Mouse (Mus musculus) liver, embryonic 13.5 days (tissue): ENCODE results near the gene Ebf3. TPM values are rescaled to one million over a fixed set of nuclear protein-coding genes. Genes with fewer than 3 reads are reported as not detected.

ENCODE experiments used
- ATAC-seq: fragments of 200-750 bp; cut with Nextera tagmentation; 2 replicates; pipeline ENCODE4 v1.8.0; 2017; ENCODE audit warnings: low read depth, mild to moderate bottlenecking, moderate number of reproducible peaks, moderate library complexity
- DNase-seq: peaks from one replicate; pipeline ENCODE4 v3.0.0; 2022
- H3K27ac ChIP-seq: fragments of 300-500 bp; sonication (generic); 2 replicates; pipeline ENCODE4 v1.5.1; 2015; ENCODE audit warnings: moderate library complexity, mild to moderate bottlenecking, inconsistent platforms
- H3K27me3 ChIP-seq: fragments of 300-500 bp; sonication (generic); 2 replicates; pipeline ENCODE4 v1.6.1; 2015; ENCODE audit warnings: mild to moderate bottlenecking, inconsistent platforms
- H3K36me3 ChIP-seq: fragments of 300-500 bp; sonication (generic); 2 replicates; pipeline ENCODE4 v1.6.1; 2015; ENCODE audit warnings: mild to moderate bottlenecking, inconsistent platforms
- H3K4me1 ChIP-seq: fragments of 300-500 bp; sonication (generic); replicated peaks from 2 replicates; pipeline ENCODE4 v1.6.1; 2015; ENCODE audit warnings: inconsistent platforms
- H3K4me2 ChIP-seq: fragments of 300-500 bp; sonication (generic); 2 replicates; pipeline ENCODE4 v1.6.1; 2015; ENCODE audit warnings: inconsistent platforms, mild to moderate bottlenecking, moderate library complexity
- H3K4me3 ChIP-seq: fragments of 300-500 bp; sonication (generic); replicated peaks from 2 replicates; pipeline ENCODE4 v1.5.1; 2015; ENCODE audit warnings: mild to moderate bottlenecking, inconsistent platforms
- H3K9ac ChIP-seq: fragments of 300-500 bp; sonication (generic); 2 replicates; pipeline ENCODE4 v1.6.1; 2015; ENCODE audit warnings: mild to moderate bottlenecking, inconsistent platforms
- H3K9me3 ChIP-seq: fragments of 300-500 bp; sonication (generic); replicated peaks from 2 replicates; pipeline ENCODE4 v1.6.1; 2016; ENCODE audit warnings: inconsistent platforms
- WGBS: fragments of 180-500 bp; shearing (Covaris S2); methylation state at CpG from one replicate; pipeline ENCODE4 v1.1.7; 2015; ENCODE audit not compliant: insufficient replicate concordance; 5-methylcytosine and 5-hydroxymethylcytosine counted together
- polyA plus RNA-seq: library from polyadenylated mRNA; unstranded; fragments of >200 nt; fragmentation: Nextera tagmentation; extraction: Ambion mirVana; gene quantifications from 2 replicates; pipeline ENCODE4 v1.2.1, GENCODE M21; 2015

The Ebf3 gene
- polyA plus RNA-seq, 1 experiment from 2014 or later: 0.02 TPM

DNA sequence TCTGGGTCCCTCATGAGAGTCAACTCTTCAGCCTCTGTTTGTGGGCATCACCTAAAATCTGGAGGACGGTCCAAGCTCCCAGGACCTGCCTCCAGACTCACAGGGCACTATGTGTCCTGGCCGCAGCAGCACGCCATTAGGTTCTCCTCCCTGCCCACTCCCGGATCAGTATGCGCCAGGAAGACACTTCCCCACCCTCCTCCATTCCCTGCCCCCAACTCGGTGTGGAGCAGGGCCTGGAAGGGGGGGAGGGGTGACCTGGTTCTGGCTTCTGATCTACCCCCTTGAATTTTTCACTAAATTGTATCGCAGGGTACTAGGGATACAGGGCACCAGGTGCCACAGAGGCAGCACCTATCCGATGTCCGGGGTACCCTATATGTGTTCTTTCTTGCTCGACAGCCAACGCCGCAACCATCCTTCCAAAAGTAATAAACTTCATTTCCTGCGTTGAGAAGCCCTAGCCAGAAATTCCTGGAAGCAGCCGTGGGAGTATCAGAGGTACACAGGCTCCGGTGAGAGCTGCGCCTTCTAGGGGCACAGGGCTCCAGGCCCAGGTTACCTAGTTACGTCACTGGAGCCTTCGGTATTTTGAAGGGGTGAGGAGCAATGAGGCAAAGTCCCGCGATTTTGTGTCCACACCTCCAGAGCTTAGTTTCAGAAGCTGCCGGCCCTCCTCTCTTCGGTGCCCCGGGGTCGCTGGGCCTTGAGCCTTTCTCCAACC is 3.6 kb upstream of the Ebf3 start:
- no peak for ATAC-seq
- Histone ChIP-seq H3K4me2 (no peak overlapping the region), H3K4me3 (no peak overlapping the region), H3K9me3 (no peaks in the 10 kb centered on the region), H3K27me3 (peaks cover 100% of the 10 kb centered on the region), H3K9ac (no peak overlapping the region), H3K36me3 (no peaks in the 10 kb centered on the region), H3K4me1 (peaks cover 19% of the 10 kb centered on the region), H3K27ac (no peak overlapping the region)
- 3% methylated on average over 24 of the region's 24 CpGs for WGBS
- no peak for DNase-seq

DNA sequence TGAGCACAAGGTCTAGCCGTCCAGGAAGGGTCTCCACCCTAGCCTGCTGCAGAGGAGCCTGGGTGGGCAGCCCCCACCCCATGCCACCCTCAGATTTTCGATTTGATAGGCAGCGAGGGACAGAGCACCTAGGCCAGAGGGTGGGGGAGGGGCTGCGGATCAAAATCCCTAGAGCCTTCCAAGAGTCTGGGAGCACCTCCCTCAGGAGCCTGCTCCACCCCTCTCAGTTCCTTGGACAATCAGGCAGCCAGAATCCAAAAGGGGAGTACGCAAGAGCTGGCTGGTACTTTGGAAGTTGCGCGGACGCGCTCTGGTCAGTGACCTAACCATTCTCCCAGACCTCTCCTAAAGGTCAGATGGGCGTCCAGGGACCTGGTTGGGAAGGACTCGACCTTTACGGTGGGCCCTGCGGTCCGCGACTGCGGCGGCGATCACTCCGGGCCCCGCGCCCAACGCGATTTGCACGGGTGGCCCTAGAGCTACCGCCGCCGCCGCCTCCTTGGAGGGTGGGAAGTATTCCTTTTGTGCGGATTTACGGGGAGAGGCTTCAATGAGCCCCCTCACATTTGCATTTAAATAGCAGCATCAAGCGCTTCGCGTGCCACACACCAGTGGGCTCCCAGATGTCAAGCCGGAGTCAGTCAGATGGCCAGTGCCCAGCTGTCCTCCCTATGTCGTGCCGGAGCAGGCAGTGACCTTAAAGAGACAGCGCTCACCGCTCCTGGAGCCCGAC is 2.8 kb upstream of the Ebf3 start:
- no peaks in the 10 kb centered on the region for H3K36me3 ChIP-seq
- H3K27me3 ChIP-seq: peaks cover 100% of the 10 kb centered on the region
- peaks cover 14% of the 10 kb centered on the region for H3K4me1 ChIP-seq
- H3K27ac ChIP-seq: no peak overlapping the region
- WGBS: 2% methylated on average over 39 of the region's 39 CpGs
- H3K4me3 ChIP-seq: no peak overlapping the region
- H3K4me2 ChIP-seq: no peak overlapping the region
- no peaks in the 10 kb centered on the region for H3K9me3 ChIP-seq
- ATAC-seq (no peak), DNase-seq (no peak)
- no peak overlapping the region for H3K9ac ChIP-seq

DNA sequence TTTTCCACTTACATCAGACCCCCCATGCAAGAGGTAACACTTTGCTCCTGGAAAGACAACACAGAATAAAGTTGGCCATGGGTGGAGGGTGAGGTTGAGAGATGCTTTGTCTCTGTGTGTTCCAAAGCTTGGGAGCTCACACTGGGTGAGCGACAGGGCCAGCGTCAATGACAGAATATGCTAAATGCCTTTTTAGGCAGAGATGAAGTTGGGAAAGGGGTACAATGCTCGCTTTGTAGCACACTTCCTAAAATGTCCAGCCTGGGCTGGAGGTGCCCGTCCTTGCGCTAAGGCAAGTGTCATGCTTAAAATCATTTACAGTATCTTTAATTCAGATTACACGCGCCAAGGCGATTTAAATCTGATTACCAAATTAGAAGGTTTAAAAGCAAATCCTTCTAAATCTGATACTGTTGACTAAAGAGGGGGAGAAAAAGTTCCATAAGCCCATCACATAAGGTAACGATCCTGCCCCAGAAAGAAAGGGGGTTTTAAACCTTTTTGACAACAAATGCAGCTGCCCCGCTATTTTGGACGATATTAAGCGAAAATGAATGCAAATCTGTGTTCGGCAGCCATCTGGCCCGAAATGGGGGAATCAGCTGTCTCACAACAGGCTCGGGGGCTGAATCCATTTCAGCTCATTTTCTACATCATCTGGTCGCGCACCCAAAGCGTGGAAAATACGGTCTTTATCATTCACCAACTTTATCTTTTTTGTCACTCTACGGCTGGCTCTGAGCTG is 2.1 kb upstream of the Ebf3 start:
- peaks cover 100% of the 10 kb centered on the region for H3K27me3 ChIP-seq
- DNase-seq (no peak), ATAC-seq (no peak)
- no peak overlapping the region for H3K4me3 ChIP-seq
- no peaks in the 10 kb centered on the region for H3K36me3 ChIP-seq
- H3K27ac ChIP-seq: no peak overlapping the region
- H3K4me2 ChIP-seq: no peak overlapping the region
- peaks cover 10% of the 10 kb centered on the region for H3K4me1 ChIP-seq
- no peaks in the 10 kb centered on the region for H3K9me3 ChIP-seq
- H3K9ac ChIP-seq: no peak overlapping the region
- WGBS: 3% methylated on average over 20 of the region's 20 CpGs

DNA sequence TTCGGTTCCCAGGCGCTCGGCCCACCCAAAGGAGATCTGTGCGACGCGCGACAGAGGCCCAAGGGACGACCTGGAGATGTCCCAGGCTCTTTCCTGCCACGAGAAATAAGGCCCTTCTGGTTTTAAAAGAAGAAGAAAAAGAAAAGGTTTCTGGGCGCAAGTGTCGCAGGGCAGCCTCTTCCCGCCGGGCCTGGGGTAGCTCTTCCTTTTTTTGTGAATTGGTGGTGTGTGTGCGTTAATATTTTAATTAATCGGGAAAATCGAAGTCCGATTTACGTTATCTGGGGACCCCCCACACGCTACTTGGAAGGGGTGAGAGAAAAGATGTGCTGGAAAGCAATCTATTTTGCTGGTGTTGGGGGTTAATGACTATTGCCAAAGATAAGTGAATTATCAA is 1.3 kb upstream of the Ebf3 start:
- H3K27ac ChIP-seq: no peak overlapping the region
- H3K4me2 ChIP-seq: no peak overlapping the region
- H3K4me1 ChIP-seq: peaks cover 8% of the 10 kb centered on the region
- no peak overlapping the region for H3K9ac ChIP-seq
- ATAC-seq: no peak
- DNase-seq: no peak
- peaks cover 100% of the 10 kb centered on the region for H3K27me3 ChIP-seq
- no peak overlapping the region for H3K4me3 ChIP-seq
- no peaks in the 10 kb centered on the region for H3K9me3 ChIP-seq
- no peaks in the 10 kb centered on the region for H3K36me3 ChIP-seq
- 2% methylated on average over 19 of the region's 19 CpGs for WGBS

DNA sequence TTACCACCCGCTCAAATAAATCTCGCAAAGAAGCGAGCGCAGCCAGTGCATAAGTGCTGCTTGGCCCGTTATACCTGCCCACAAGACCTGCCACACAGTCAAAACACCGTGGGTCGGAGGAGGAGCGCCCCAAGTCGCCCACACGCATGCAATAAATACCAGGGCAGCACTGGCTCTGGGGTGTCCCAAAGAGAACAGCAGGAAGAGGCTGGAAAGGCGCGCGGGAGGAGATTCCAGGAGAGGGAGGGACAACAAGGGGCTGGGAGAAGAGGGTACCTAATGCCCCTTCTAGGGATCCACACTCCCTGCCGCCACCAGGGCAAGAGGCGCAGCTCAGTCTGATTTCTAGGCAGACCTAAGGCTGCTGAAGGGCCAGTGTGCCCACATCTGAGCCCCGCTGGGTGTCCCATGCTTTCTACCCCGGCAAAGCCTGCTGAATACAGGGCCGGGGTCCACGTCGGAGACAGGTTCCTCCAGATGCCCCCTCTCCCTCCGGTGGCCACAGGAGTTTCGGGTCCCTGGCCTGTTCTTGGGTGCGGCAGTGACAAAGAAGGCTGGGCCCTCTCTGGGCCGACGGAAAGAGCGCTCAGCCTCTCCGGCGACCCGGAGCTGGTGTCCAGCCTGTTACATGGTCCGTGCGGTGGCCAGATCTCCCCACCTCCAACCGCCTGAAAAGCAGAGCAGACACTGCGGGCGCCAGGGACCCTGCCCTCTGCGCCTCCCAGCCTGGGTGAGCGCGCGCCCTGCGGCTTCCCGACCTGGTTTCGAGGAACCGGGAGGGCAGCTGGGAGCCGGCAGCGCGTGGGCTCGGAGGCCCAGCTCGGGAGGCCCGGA is 682 bp upstream of the Ebf3 start:
- Histone ChIP-seq H3K27ac (no peak overlapping the region), H3K4me1 (peaks cover 11% of the 10 kb centered on the region), H3K4me3 (peak overlapping the region; percentile 54), H3K9ac (no peak overlapping the region), H3K9me3 (no peaks in the 10 kb centered on the region), H3K36me3 (no peaks in the 10 kb centered on the region), H3K4me2 (peak overlapping the region; percentile 72), H3K27me3 (peaks cover 100% of the 10 kb centered on the region)
- ATAC-seq: no peak; the same call in 1 of the 2 replicates
- no peak for DNase-seq
- WGBS: 2% methylated on average over 48 of the region's 48 CpGs

DNA sequence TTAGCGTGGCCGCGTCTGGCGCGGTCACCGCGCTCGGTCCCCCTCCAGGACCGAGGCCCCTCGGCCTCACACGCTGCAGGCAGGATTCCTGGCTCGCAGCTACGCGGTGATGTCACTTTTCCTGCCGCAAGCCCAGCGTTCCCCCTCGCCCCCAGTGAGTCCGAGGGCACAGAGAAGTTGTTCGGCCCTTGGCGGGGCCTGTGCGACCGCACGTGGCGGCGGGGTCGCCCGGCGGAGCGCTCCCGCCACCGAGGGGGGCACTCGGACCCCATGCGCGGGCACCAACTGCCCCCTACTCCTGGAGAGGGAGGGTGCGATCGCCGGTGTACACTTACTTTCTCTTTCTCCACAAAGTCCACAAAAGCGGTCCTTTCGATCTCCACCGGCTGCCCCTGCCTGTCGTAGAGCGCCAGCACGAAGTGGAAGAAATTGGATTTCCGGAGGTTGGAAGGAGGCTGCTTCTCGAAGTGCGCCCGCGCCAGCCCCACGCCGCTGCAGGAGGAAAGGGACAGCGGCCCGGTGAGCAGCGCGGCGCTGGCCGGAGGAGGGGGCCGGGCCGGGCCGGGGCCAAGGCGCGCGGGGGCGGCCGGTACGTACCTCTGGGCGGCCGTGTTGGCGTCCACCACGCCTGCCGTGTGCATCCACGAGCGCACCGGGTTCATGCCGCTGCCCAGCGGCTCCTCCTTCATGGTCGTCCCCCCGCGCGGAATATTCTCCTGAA is 902 bp downstream of the Ebf3 start:
- H3K4me2 ChIP-seq: peak overlapping the region; percentile 72
- peak overlapping the region; percentile 54 for H3K4me3 ChIP-seq
- no peaks in the 10 kb centered on the region for H3K36me3 ChIP-seq
- H3K27ac ChIP-seq: no peak overlapping the region
- H3K27me3 ChIP-seq: peaks cover 100% of the 10 kb centered on the region
- DNase-seq (no peak), ATAC-seq (no peak)
- no peak overlapping the region; the same call in 1 of the 2 replicates for H3K9ac ChIP-seq
- no peaks in the 10 kb centered on the region for H3K9me3 ChIP-seq
- WGBS: under 1% methylated on average over 79 of the region's 79 CpGs
- H3K4me1 ChIP-seq: peaks cover 13% of the 10 kb centered on the region

DNA sequence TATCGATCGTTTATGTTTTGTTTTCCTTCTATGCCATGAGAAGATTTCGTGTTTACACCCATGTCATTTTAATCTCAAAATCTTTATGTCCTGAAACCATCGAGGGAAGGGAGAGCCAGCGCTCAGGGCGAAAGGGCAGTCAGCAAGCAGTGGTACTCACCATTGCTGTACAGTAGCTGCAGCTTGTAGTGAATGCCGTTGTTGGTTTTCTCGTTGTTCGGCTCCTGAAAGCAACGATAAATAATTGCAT is 1.4 kb downstream of the Ebf3 start:
- Histone ChIP-seq H3K9ac (no peak overlapping the region), H3K27ac (no peak overlapping the region), H3K36me3 (no peaks in the 10 kb centered on the region), H3K9me3 (no peaks in the 10 kb centered on the region), H3K4me1 (peaks cover 13% of the 10 kb centered on the region), H3K4me2 (peak overlapping the region; percentile 72), H3K27me3 (peaks cover 100% of the 10 kb centered on the region), H3K4me3 (peak overlapping the region; percentile 54)
- DNase-seq (no peak), ATAC-seq (no peak)
- WGBS: under 1% methylated on average over 10 of the region's 10 CpGs

DNA sequence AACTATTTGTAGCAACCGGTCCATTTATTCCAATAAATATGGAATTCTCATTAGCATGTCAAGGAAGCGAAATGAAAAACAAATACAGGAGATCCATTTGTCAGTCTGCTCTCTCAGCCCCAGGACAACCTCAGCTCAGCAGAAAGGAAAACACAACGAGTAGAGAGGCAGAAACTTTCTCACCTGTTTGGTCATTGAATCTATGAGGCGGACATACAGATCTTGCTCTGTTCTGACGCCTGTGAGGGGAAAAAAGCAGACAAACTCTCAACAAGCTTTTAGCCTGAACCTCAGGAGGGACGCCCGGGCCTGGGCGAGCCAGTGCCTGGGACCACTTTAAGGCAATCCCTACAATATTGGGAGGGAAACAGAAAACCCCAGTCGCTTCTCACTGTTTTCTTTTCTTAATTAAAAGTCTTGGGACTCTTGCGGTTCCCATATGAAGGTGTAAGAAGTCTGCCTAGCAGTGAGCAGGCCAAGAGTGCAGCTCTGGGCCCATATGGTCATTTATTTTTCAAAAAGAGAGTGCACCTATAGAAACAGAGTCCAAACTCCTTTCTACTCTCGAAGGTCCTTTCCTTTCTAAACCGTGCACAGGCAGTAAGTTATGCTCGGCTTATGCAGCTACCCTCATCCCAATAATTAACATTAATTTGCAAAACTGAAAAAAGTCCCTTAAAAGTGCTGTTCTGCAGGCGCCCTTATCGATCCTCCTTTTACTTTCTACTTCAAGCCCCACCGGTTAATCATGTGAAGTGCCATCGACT is 1.9 kb downstream of the Ebf3 start:
- Histone ChIP-seq H3K4me2 (no peak overlapping the region; the same call in 1 of the 2 replicates), H3K36me3 (no peaks in the 10 kb centered on the region), H3K27ac (no peak overlapping the region), H3K4me1 (peaks cover 13% of the 10 kb centered on the region), H3K9me3 (no peaks in the 10 kb centered on the region), H3K4me3 (no peak overlapping the region), H3K9ac (no peak overlapping the region), H3K27me3 (peaks cover 99% of the 10 kb centered on the region)
- no peak for ATAC-seq
- no peak for DNase-seq
- 6% methylated on average over 17 of the region's 17 CpGs for WGBS

DNA sequence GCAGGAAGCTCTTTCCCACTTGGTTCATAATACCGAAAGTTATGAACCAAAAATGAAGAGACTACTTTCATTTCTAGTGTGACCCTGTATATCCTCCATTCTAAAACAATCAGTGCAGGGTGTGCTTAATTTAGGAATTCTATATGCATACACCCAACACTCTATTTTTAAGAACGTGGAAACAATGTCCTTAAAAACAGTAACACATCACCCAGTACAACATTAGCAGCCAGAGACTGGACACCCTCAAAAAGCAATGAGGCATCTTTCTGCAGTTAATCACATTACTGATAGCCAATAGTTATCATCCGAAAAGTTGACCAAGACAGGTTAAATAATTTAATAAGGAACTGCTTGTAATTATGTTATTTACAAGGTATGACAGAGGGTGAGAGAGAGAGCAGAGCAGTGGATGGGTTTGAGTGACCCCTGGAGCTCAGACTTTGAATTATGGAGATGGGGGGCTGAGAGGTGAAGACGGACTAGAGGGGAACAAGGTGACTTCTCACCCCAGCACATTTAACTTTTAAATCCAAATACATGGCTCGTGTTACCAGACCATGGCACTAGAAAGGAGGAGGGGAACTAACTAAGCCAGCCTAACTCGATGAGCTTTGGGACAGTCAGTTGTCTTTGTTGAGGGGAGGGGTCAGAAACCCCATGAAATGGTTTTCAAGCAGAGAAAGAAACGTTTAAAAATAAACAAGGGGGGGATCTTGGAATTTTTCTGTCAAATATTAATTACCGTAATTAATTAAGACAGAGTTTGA is 2.7 kb downstream of the Ebf3 start:
- no peak overlapping the region for H3K4me2 ChIP-seq
- DNase-seq (no peak), ATAC-seq (no peak)
- no peak overlapping the region for H3K27ac ChIP-seq
- H3K4me3 ChIP-seq: no peak overlapping the region
- H3K27me3 ChIP-seq: peaks cover 98% of the 10 kb centered on the region
- WGBS: 3% methylated on average over 8 of the region's 8 CpGs
- no peak overlapping the region for H3K9ac ChIP-seq
- H3K9me3 ChIP-seq: no peaks in the 10 kb centered on the region
- peaks cover 13% of the 10 kb centered on the region for H3K4me1 ChIP-seq
- H3K36me3 ChIP-seq: no peaks in the 10 kb centered on the region
